Mouse (Mus musculus) adrenal gland, adult 18-20 months (tissue): ENCODE results near the gene Pram1. TPM values are rescaled to one million over a fixed set of nuclear protein-coding genes. Genes with fewer than 3 reads are reported as not detected.
"Not testable (repeated sequence)": the region's sequence is repeated elsewhere in the genome, so short reads cannot be mapped to it uniquely, and the experiment has no call there.

Source experiments
- DNase-seq, 2 experiments: peaks; one replicate each; pipeline ENCODE4 v3.0.0; 2021 to 2022; ENCODE audit warnings: low spot score in 2 of 2
- long read RNA-seq, 2 experiments: library from polyadenylated mRNA; stranded (forward); transcript quantifications; one replicate each; pipeline ENCODE4 v2.0.0; 2021
- total RNA-seq, 2 experiments: library from RNA; stranded (reverse); gene quantifications; 1 replicate in 1 of 2; 2 replicates in 1 of 2; pipeline ENCODE4 v1.2.3; 2021

Pram1 gene
- under 1 TPM in 1 of 2 experiments, not detected in 1; 0.38 TPM for total RNA-seq
- long read RNA-seq, experiment 1: 0 reads
- long read RNA-seq, experiment 2: 0 reads

DNA sequence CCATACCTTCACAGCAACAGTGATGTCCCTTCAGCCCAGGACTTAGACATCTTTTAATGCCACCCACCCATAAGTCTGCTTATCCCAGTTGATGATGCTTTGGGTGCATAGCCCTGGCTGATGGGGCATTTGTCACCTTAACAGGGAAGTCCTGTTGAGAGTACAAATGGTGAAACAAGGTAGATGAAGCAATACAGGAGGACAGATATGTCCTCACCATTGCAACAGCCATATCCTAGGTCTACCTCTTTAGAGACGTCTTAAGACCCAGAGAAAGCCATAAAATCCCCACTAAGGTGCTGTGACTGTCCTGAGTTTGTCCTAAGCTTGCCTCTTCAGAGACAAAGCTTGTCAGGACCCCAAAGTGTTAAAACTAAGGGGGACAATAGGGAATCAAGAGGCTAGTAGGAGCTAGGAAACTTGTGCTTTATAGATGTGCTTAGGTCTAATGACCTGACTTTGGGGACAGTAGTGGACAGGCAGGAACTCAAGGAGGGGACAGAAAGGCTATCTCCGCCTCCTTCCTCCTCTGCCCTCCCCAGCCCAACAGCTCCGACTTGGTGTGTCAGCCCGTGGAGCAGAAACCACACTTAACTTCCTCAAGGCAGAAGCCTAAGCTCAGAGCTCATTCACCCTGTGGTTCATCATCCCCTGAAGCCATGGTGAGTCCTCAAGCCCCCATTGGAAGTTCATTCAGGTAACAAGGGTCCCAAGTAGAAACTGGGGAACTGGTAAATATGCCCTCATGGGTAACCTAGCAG lies at the start of gene Pram1:
Gene Pram1, plus strand, starts transcription at position 541 of the 761 bp plus-strand sequence.
- peak in 1 of 2 experiments; percentile 18 for DNase-seq

DNA sequence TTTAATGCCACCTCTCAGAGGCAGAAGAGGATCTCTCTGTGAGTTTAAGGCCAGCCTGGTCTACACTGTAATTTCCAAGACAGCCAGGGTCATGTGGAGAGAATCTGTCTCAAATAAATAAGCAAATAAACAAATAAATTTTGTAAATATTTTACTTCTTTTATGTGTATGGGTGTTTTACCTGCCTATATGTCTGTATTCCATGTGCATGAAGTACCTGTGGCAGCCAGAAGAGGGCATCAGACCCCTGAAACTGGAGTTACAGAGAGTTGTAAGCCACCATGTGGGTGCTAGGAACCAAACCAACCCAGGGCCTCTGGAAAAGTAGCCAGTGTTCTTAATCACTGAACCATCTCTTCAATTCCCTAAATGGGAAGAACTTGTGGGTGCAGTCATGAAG lies 40.6 kb upstream of the Pram1 start:
- no peak for DNase-seq

DNA sequence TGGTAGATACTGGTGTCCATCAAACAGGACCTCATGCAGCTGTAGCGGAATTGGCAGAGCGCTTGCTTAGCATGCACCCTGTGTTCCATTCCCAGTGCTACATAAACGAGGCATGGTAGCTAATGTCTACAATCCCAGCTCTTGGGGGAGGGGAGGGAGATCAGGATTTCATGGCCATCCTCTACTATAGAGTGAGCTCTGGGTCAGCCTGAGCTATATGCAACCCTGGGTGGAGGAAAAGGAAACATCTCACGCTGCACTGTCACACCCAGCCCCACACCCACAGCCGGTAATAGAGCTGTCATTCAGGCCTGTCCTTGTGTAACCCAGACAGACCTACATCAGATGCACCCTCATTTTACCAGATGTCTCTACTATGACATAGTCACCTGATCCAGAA lies 39.4 kb upstream of the Pram1 start:
- DNase-seq: no peak

DNA sequence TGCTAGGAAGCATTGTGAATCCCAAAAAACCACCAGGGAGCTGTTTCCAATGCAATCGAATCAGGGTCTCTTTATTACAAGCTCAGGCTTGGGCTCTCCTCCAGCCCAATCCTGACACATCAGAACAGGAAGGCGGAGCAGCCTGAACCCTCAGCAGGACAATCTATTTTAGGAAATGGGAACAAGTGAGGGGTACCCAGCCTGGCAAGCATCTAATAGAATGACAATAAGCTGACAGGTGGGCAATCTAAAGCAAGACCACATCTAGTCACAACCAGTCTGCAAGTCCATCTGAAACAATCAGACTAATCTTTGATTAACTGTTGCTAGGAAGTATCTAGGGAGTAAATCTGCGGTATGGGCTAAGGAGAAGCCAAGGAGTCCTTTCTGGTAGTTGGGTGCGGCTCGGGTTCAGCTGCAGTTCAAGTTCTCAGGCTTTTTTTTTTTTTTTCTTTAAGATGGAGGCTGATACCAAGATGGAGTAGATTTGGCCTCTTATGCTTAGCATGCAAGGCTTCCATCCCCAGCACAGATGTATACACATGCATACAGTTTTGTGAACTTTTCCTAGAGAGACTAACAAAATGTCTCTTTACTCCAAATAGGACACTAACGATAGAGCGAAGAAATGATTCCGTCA lies 37.9 kb upstream of the Pram1 start:
- no peak for DNase-seq

DNA sequence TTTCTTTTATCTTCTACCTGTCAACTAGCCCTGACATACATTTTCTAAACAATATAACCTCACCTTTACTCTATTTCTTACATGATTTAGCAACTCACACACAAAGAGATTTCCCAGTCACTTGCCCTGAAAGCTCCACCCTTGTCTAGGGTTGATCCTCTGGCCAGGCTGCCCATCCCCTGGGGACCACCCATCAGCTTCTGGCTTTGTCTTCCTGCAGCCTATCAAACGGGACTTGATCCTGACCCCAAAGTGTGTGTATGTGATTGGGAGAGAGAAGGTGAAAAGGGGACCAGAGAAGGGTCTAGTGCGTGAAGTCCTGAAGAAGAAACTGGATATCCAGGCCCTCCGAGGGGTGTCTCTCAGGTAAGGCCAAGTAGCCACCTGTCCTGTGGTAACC lies 37.0 kb upstream of the Pram1 start:
- DNase-seq: no peak

DNA sequence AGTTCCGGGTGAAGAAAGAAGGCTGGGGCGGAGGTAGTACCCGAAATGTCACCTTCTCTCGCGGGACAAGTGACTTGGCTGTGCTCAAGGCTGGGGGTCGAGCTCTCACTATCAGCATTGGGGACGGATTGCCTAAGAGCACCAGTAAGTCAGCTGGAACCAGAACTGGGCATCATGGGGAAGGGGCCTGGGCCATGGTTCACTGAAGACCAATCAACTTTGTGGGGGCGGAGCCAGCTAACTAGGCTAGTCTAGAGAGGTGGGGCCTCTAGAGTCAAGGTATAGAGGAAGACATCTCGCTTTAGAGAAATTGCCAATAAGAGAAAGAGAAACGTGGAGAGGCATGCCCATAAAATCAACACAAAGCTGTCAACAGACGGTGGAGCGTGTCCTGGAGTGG lies 35.9 kb upstream of the Pram1 start:
- DNase-seq: no peak

DNA sequence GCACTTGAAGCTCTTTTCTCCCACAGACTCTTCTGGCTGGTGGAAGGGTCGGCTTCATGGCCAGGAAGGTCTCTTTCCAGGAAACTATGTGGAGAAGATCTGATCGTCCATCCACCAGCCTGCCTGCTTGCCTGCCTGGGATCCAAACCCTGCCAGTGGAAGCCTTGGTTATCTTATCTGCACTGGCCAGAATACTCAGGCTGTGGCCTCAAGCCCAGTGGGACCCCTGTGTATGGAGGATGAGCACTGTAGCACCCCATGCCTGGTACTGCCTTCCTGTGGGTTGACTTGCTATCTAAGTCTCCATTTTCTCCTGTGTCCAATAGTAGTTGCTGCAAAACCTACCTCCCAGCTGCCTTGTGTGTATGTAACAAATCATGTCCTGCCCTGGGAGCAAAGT lies 30.6 kb upstream of the Pram1 start:
- no peak for DNase-seq

DNA sequence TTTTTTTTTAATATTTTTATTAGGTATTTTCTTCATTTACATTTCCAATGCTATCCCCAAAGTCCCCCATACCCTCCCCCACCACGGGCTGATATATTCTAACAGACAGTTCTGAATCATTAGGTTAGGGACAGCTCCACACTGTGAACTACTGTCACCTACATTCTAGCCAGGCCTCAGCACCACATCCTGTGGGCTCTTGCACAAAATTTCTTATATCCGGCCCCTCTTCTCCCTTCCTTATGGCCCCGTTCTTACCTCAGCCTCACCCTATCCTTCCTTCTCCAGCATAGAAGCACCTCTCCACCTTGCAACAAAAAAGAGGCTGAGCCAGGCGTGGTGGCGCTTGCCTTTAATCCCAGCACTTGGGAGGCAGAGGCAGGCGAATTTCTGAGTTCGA lies 27.3 kb upstream of the Pram1 start:
- DNase-seq: no peak

DNA sequence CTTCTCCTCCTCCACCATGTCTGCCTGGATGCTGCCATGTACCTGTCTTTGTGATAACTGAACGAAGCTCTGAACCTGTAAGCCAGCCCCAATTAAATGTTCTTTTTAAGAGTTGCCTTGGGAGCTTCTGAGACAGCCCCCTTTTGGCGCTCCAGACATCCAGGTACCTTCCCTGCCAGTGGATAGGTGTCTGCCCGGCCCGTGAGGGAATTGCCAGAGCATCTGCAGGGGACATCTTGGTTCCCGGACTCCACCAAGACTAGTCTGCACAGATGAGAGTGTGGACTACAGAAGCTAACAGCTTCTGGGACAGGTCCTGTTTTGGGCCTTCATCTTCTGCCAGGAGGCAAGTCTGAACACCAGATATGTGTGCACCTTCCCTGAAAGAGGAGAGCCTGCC lies 24.1 kb upstream of the Pram1 start:
- DNase-seq: not testable (repeated sequence)

DNA sequence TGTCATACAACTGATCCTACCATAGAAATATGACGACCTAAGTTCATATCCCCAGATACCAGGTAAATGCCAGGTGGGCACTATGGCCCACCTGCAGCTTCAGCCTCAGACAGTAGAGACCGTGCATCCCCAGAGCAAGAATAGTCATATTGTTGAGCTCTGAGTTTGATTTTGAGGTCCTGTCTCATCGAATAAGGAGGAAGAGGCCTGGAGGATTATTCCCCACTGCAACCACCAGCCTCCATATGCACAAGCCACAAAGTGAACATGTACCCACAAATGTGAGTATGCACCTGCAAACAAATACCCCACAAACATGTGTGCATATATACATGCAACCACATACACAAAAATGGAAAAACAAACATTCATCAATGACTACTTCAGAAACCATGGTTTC lies 10.6 kb upstream of the Pram1 start:
- DNase-seq: no peak

DNA sequence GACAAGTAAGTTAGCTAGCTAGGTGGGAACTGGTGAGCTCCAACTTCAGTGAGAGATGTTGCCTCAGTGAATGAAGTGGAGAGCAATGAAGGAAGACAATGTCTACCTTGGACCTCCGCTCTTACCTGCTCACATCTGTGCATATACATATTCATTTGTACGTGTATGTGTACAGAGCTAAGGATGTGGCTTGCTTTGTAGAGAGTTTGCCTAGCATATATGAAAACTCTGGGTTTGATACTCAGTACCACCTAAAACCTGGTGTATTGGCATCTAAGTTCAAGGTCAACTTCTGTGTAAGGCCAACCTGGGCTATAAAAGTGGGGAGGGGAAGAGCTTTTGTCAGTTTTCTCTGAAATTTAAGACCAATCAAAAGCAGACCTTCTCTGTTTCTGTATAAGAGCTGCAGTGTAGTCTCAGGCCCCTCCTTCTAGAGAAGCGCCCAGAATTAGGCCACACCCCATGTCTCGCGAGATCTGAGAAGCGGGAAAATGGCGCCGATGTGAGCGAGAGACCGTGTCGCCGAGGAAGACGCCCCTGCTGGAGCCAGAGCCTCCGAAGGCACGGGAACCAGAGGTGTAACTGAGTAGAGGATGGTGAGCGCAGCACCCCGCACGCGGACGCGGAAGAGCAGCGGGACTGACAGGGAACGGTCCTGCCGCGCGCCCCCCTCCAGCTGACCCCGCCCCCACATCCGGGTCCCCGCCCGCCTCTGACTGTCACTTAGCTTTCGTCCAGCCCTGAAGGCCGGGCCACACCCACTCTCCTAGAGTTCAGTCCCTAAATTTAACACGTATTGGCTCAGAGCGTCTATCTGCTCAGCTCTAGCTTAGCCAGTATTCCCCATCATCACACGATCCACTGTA lies 9.0 kb upstream of the Pram1 start, which contains the start of gene Zfp414:
Gene Zfp414, plus strand, starts transcription at position 470 of the 866 bp plus-strand sequence.
- peak; percentile 86 to 90 for DNase-seq

DNA sequence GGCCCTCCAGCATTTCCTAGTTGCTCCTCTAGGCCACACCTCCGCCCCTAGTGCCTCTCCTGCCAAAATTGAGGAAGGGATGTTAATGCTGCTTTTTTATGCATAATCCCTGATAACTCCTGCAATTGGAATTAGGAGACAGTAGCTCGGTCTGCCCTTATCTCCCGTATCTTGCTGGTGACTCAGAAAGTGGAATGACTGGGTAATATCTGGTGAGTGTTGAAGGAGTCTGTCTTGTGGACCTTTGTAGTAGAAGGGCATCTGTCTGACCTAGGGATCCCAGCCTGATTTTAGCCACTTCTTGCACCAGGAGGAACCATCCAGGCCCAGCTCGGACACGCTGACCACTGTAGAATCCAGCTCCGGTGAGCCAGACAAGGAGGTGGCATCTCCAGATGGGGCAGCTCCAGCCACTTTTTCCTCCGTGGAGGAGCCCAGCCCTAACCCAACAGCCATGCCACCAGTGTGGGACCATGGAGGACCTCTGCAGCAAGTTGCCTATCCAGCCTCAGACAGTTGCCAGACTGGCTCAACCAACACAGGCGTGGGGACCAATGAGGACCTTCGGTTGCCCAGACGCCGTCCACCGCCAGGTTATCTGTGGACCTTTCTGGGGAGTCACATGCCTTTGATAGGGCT lies 8.2 kb upstream of the Pram1 start:
- DNase-seq: no peak

DNA sequence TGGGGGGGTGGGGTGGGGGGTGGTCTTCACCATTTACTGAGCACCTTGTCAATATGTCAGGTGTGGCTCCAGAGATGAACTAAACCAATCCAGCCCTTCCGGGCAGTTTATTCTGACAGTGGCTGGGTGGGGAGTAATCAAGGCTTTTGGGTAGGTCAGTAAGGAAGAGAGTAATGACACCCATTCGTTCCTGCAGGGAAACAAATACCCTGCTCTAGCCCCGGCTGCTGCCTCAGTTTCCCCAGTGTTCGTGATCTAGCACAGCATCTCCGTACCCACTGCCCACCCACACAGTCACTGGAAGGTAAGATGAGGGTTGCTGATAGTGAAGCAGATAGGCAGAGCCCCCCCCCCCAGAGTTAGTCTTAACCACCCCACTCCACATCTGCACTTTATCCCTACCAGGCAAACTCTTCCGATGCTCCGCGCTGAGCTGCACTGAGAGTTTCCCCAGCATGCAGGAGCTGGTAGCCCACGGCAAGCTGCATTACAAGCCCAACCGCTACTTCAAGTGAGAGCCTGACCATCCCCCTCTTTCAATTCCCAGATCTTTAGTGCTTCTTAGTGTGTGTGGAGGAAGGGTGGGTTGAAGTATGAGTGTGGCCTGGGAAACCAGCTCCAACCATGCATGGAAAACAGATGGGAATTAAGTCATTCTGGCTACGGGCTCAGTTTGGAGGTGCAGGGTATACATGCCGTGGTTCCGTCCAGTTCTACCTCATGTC lies 7.5 kb upstream of the Pram1 start:
- DNase-seq: no peak

DNA sequence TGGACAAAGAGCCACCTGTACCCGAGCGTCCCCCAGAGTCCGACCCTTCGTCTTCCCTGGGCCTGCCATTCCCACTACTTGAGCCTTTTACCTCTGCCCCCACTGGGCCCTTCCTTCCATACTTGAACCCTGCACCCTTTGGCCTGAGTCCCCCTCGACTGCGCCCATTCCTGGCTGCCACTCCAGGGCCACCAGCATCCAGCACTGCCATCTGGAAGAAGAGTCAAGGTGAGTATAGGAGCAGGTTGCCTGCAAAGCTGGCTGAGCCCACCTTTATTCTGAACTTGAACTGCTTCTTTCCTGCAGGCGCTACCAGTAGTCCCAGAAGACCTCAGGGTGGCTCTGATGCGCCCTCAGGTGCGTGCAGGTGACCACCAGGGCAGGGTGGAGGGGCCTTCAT lies 6.6 kb upstream of the Pram1 start:
- DNase-seq: peak in 1 of 2 experiments; percentile 23

DNA sequence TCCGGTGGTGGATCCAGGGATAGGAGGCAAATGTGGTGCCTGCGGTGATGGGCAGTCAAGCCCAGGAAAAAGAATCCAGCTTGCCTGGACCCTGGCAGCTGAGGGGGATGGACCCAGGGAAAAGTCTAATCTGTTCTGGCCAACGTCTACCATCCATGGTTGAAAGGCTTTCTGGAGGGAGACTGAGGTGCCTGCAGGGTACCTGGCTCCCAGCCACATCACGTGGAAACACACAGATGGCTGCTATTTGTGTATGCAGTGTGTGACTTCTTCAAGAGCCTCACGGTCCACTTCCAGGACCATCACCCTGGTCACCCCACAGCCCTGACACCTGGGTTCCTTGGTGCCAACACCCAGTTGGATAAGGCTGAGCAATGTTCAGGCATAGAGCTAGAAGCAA lies 6.1 kb upstream of the Pram1 start:
- DNase-seq: peak in 1 of 2 experiments; percentile 15

DNA sequence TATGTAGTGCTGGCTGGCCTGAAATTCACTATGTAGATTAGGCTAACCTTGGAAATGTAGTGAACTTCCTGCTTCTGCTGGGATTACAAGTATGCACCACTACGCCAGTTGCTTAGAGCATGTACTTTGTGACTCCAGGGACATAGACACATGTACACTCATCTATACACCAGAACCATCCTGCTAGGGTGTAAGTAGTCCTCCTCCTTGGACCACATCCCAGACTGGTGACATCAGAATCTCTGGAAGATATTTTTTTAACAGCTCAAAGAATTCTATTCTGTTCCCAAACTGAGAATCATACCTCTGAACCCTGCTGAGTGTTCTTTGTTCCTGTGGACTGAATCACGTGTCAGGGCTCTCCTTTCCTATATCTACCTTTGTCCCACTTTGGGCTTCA lies 818 bp upstream of the Pram1 start:
- DNase-seq: peak in 1 of 2 experiments; percentile 11

DNA sequence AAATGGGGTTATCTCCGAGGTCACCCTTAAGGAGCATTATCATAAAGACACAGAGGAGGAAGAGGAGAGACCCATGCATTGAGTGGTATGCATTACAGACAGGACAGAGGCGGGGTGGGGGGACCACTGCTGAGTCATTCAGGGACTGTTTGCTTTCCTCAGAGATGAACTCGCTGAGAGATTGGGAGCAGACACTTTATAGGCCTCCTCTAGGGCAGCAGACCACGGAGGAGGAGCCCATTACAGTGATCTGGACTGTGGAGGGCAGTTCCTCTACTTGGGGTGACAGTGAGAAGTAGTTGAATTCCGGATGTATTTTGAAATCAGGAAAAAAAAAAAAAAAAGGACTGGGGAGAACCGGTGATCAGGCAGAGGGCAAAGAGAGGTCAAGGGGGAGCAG lies 1.9 kb downstream of the Pram1 start:
- DNase-seq: no peak

DNA sequence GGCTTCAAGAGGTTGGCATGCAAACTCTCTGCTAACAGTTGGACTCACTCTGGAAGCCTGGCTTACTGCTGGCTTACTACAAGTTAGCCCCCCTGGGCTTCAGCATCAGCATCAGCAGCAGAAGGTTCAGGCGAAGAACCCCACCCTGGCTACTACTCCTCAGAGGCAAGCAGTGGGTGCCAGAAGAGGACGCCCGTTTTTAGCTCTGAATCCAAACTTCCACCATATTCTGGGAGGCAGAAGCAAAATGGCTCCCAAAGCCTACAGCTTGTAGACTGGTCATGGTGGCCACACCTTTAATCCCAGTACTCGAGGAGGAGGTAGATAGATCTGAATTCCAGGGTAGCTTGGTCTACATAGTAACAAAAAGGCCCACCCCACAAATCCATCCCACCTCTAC lies 6.2 kb downstream of the Pram1 start:
- DNase-seq: no peak

DNA sequence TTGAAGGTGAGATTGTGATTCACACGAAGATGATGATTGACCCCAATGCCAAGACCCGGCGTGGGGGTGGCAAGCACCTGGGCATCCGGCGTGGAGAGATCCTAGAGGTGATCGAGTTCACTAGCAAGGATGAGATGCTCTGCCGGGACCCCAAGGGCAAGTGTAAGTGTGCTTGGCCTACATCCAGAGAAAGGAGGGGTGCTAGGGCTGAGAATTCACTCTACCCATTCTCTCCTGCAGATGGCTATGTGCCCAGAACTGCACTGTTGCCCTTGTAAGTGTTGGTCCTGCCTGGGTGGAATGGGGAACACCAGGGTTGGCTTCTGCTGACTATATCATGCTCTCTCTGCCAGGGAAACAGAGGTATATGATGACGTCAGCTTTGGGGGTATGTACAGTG lies 7.2 kb downstream of the Pram1 start:
- no peak for DNase-seq

DNA sequence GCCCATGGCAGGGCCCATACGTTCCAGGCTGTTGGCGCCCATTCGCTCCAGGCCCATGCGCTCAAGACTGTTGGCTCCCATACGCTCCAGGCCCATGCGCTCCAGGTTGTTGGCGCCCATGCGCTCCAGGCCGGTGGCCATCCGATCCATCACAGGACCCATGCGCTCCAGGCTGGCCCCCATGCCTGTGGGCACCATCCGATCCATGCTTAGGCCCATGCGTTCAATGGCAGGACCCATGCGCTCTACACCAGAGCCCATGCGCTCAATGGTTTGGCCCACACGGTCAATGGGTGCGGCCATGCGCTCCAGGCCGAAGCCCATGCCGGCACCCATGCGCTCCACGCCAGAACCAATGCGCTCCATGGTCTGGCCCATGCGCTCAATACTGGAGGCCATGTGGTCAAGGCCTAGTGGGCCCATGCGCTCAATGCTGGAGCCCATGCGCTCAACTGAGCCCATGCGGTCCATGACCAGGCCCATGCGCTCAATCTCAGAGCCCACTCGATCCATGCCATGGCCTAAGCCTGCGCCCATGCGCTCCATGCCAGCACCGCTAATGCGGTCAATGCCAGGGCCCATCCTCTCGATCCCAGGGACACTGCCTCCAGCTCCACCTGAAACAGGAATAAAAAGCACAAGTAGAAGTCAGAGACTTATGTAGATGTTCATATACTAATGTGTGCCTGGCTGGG lies 12.1 kb downstream of the Pram1 start:
- no peak for DNase-seq
